Mouse (Mus musculus) spleen, embryonic (tissue): ENCODE measurements around the gene Ppfia3.

Experiments used
- CTCF ChIA-PET: fragments of 350-600 bp; sonication (Branson Sonifier 250); formaldehyde crosslinking; loops from one replicate; lab custom pipeline; 2022; lab: Charles Lee

Gene Ppfia3

GRCm38 (mm10) chr7:45366652-45367019, at the start of gene Ppfia3:
Gene Ppfia3 (minus strand): TSS chr7:45367019.
- CTCF ChIA-PET, result no interaction called here

- CTCF ChIA-PET, result no interaction called here
Measured at GRCm38 (mm10) chr7:45415636-45416035, 48.8 kb upstream of the Ppfia3 start.

- CTCF ChIA-PET, result interaction anchor here (0.6 kb wide), 1 partner anchor 94 kb away, joined by 4 read pairs; no protein-coding TSS in a partner anchor
Measured at GRCm38 (mm10) chr7:45414740-45415224, 48.0 kb upstream of the Ppfia3 start.

- CTCF ChIA-PET, result interaction anchor here (0.6 kb wide), 1 partner anchor 95 kb away, joined by 4 read pairs; no protein-coding TSS in a partner anchor
Measured at GRCm38 (mm10) chr7:45413864-45414739, 47.3 kb upstream of the Ppfia3 start.

GRCm38 (mm10) chr7:45413113-45413863, 46.5 kb upstream of the Ppfia3 start, which contains the start of gene Ntf5:
Gene Ntf5 (plus strand): TSS chr7:45413695.
- CTCF ChIA-PET, result interaction anchor here (0.6 kb wide), 2 partner anchors 9 to 12 kb away, joined by 3 to 13 read pairs; no protein-coding TSS in a partner anchor

- CTCF ChIA-PET, result no interaction called here
Measured at GRCm38 (mm10) chr7:45412421-45412820, 45.6 kb upstream of the Ppfia3 start.

- CTCF ChIA-PET, result no interaction called here
Measured at GRCm38 (mm10) chr7:45409497-45410163, 42.8 kb upstream of the Ppfia3 start.

GRCm38 (mm10) chr7:45408949-45409348, 42.1 kb upstream of the Ppfia3 start:
- CTCF ChIA-PET, result no interaction called here

- CTCF ChIA-PET, result no interaction called here
Measured at GRCm38 (mm10) chr7:45408351-45408750, 41.5 kb upstream of the Ppfia3 start.

GRCm38 (mm10) chr7:45407836-45408235, 41.0 kb upstream of the Ppfia3 start:
- CTCF ChIA-PET, result no interaction called here

GRCm38 (mm10) chr7:45406157-45407156, 39.6 kb upstream of the Ppfia3 start:
- CTCF ChIA-PET, result no interaction called here

GRCm38 (mm10) chr7:45405091-45406075, 38.6 kb upstream of the Ppfia3 start, which contains the start of gene Kcna7:
Gene Kcna7 (plus strand): TSS chr7:45405653.
- CTCF ChIA-PET, result interaction anchor here (0.6 to 0.9 kb wide), 6 partner anchors 17 to 156 kb away, joined by 3 to 13 read pairs (median 4); partner anchors contain the start of gene Gys1

GRCm38 (mm10) chr7:45403532-45404261, 36.9 kb upstream of the Ppfia3 start:
- CTCF ChIA-PET, result interaction anchor here (0.6 to 0.8 kb wide), 6 partner anchors 10 to 321 kb away, joined by 3 to 5 read pairs (median 3); partner anchors contain the start of gene Ntf5

- CTCF ChIA-PET, result no interaction called here
Measured at GRCm38 (mm10) chr7:45401521-45402085, 34.8 kb upstream of the Ppfia3 start.

GRCm38 (mm10) chr7:45396787-45397186, 30.0 kb upstream of the Ppfia3 start:
- CTCF ChIA-PET, result interaction anchor here (0.6 to 0.7 kb wide), 2 partner anchors 148 to 379 kb away, joined by 3 to 4 read pairs; partner anchors contain the start of gene Rras

GRCm38 (mm10) chr7:45396337-45396775, 29.5 kb upstream of the Ppfia3 start:
- CTCF ChIA-PET, result interaction anchor here (0.7 kb wide), 1 partner anchor 378 kb away, joined by 4 read pairs; the partner anchor contains the start of gene Rras
